ENCODE assay signal across 28 mouse cellular contexts in genomic region chr6:140633616-140634015, GRCm38 (mm10). TPM values are rescaled to one million over a fixed set of nuclear protein-coding genes. Genes with fewer than 3 reads are reported as not detected.
DNase-seq lines count a peak whose midpoint lies in the region; ATAC-seq lines count a peak whose summit lies in the region.
"Had no signal": no experiment of that assay in that cellular context is flagged by ENCODE, and none has a peak within 500 bp of the region (broad histone marks: within the 10 kb centered on the region; RNA-seq: fewer than 3 reads in every experiment).

No protein-coding gene starts in this region.

- peaks cover 30% of the 10 kb centered on the region for H3K36me3 ChIP-seq in heart, embryonic 16.5 days (ENCODE audit: control insufficient read depth, insufficient read depth)

- no peak overlapping the region for H3K4me2 ChIP-seq in heart, embryonic 16.5 days (ENCODE audit: low read depth, low read length)
- H3K4me2 ChIP-seq: embryonic facial prominence, embryonic 13.5 days; forebrain, embryonic 12.5 days; limb, embryonic 13.5 days; liver, embryonic 12.5 days had no signal

- H3K9me3 ChIP-seq in heart, embryonic 16.5 days (replicated peaks; ENCODE audit: control insufficient read depth, low read length) = no peaks in the 10 kb centered on the region
- H3K9me3 ChIP-seq: embryonic facial prominence, embryonic 13.5 days; forebrain, embryonic 12.5 days; G1E; heart, embryonic 10.5 days; limb, embryonic 13.5 days; liver, embryonic 12.5 days; midbrain, embryonic 10.5 days had no signal

- H3K4me1 ChIP-seq in heart, embryonic 16.5 days (ENCODE audit: control insufficient read depth, insufficient read depth, low read length) = peaks cover 7% of the 10 kb centered on the region
- H3K4me1 ChIP-seq: heart, embryonic 10.5 days had no signal

- H3K4me3 ChIP-seq in heart, embryonic 16.5 days (ENCODE audit: low read length) = no peak overlapping the region
- H3K4me3 ChIP-seq: embryonic facial prominence, embryonic 13.5 days; erythroblast, embryonic 14.5 days; forebrain, embryonic 12.5 days; heart, embryonic 10.5 days; limb, embryonic 13.5 days; liver, embryonic 12.5 days; midbrain, embryonic 10.5 days had no signal

- intact Hi-C loops in heart, postnatal 25 days (cut with DNase I) = no loop called here
- intact Hi-C loops in left cerebral cortex, postnatal 4 days (cut with DNase I) = no loop called here
- intact Hi-C loops in left cerebral cortex, postnatal 25 days (cut with DNase I) = no loop called here

- peak overlapping the region; percentile 44 for H3K27ac ChIP-seq in heart, embryonic 16.5 days (ENCODE audit: low read length)
- H3K27ac ChIP-seq: embryonic facial prominence, embryonic 13.5 days; forebrain, embryonic 12.5 days; heart, embryonic 10.5 days; kidney, postnatal 0 days; limb, embryonic 13.5 days; liver, embryonic 12.5 days; midbrain, embryonic 10.5 days had no signal

- DNase-seq in heart, postnatal 25 days (ENCODE audit: low spot score) = no peak
- DNase-seq in left cerebral cortex, postnatal 4 days = peak; percentile 55
- no peak for DNase-seq in left cerebral cortex, postnatal 25 days (ENCODE audit: low spot score in 2 of 2)
- peak; percentile 50 to 55 for DNase-seq in cerebellum, adult 18-20 months
- peak; percentile 55 to 70 for DNase-seq in cerebellum, postnatal 14 days
- no peak for DNase-seq in adrenal gland, postnatal 10 days
- no peak for DNase-seq in adrenal gland, adult 8-10 months
- DNase-seq: adrenal gland, adult 2 months; B cell, adult 2 months; embryo, embryonic 11 days; gastrocnemius, postnatal 36 days; kidney, adult 2 months; layer of hippocampus, adult 9-11 months; lung, adult 18-20 months; lung, postnatal 10 days; right cerebral cortex, postnatal 14 days; spleen, adult 18-20 months had no signal

- ATAC-seq in heart, embryonic 16.5 days (replicated peaks; ENCODE audit: extremely low read depth, insufficient read depth, low FRiP score) = 0 out of 2 replicates have a peak, but pooled peaks have one; percentile 38
- ATAC-seq: liver, embryonic 12.5 days had no signal

- no peaks in the 10 kb centered on the region for H3K27me3 ChIP-seq in heart, embryonic 16.5 days (ENCODE audit: control insufficient read depth, insufficient read depth, low read length)
- H3K27me3 ChIP-seq: CH12.LX; embryonic facial prominence, embryonic 13.5 days; forebrain, embryonic 12.5 days; limb, embryonic 13.5 days; liver, embryonic 12.5 days had no signal

- 61% methylated on average over 8 of the region's 8 CpGs for WGBS in heart, embryonic 16.5 days

- no peak overlapping the region for H3K9ac ChIP-seq in heart, embryonic 16.5 days (ENCODE audit: low read length)
- H3K9ac ChIP-seq: embryonic facial prominence, embryonic 13.5 days; forebrain, embryonic 12.5 days; limb, embryonic 13.5 days; liver, embryonic 12.5 days had no signal

RNA-seq across cellular contexts. Expression of gene Aebp2, which starts 11.2 kb away (rescaled TPM):
- polyA plus RNA-seq in heart, embryonic 16.5 days (2015; fragmentation: Nextera tagmentation; extraction: Ambion mirVana) = 6.7 and 9.0 TPM in 2 replicates
- total RNA-seq in heart, postnatal 25 days (2021) = 10 to 100 TPM; 35.7 to 36.5 TPM
- 10 to 100 TPM; 42.3 to 42.8 TPM for total RNA-seq in left cerebral cortex, postnatal 4 days (2021)
- total RNA-seq in left cerebral cortex, postnatal 25 days (2021) = 10 to 100 TPM; 65.3 to 66.5 TPM
- 10 to 100 TPM; 45.9 to 52.0 TPM for total RNA-seq in adrenal gland, postnatal 10 days (2021)
- 10 to 100 TPM; 38.0 to 55.7 (median 50.2) TPM for total RNA-seq in adrenal gland, adult 8-10 months (2022)

Comparison
In these comparisons a context has a peak if more than half of its experiments do, and no peak if none do; other contexts are left out.
1. DNase-seq: peak in left cerebral cortex, postnatal 4 days (single experiment), cerebellum, adult 18-20 months (2 of 2) and cerebellum, postnatal 14 days (2 of 2); none in heart, postnatal 25 days (single experiment), left cerebral cortex, postnatal 25 days (0 of 2), adrenal gland, postnatal 10 days (single experiment) and adrenal gland, adult 8-10 months (single experiment).